Mouse (Mus musculus) stomach, embryonic 16.5 days (tissue): ENCODE results near the gene Usp49. TPM values are rescaled to one million over a fixed set of nuclear protein-coding genes. Genes with fewer than 3 reads are reported as not detected.

Experiments
- ATAC-seq: fragments of 200-750 bp; cut with Nextera tagmentation; 2 replicates; pipeline ENCODE4 v1.8.0; 2017; ENCODE audit warnings: moderate number of reproducible peaks, moderate TSS enrichment; ENCODE audit not compliant: insufficient read depth, low FRiP score
- H3K27ac ChIP-seq: fragments of 300-500 bp; sonication (generic); 2 replicates; pipeline ENCODE4 v1.5.1; 2014; ENCODE audit warnings: low read length
- H3K27me3 ChIP-seq: fragments of 300-500 bp; sonication (generic); 2 replicates; pipeline ENCODE4 v1.6.1; 2014; ENCODE audit warnings: low read length, control low read depth, mixed read lengths; ENCODE audit not compliant: control insufficient read depth, insufficient read depth
- H3K36me3 ChIP-seq: fragments of 300-500 bp; sonication (generic); 2 replicates; pipeline ENCODE4 v1.6.1; 2014; ENCODE audit warnings: low read length; ENCODE audit not compliant: control insufficient read depth, insufficient read depth
- H3K4me1 ChIP-seq: fragments of 300-500 bp; sonication (generic); 2 replicates; pipeline ENCODE4 v1.6.1; 2014; ENCODE audit warnings: low read length, control low read depth, mixed read lengths; ENCODE audit not compliant: control insufficient read depth, insufficient read depth
- H3K4me2 ChIP-seq: fragments of 300-500 bp; sonication (generic); 2 replicates; pipeline ENCODE4 v1.6.1; 2014; ENCODE audit warnings: low read depth, low read length, mixed read lengths
- H3K4me3 ChIP-seq: fragments of 300-500 bp; sonication (generic); replicated peaks from 2 replicates; pipeline ENCODE4 v1.5.1; 2014; ENCODE audit warnings: mild to moderate bottlenecking, low read length
- H3K9ac ChIP-seq: fragments of 300-500 bp; sonication (generic); 2 replicates; pipeline ENCODE4 v1.6.1; 2014; ENCODE audit warnings: low read length
- H3K9me3 ChIP-seq: fragments of 300-500 bp; sonication (generic); replicated peaks from 2 replicates; pipeline ENCODE4 v1.6.1; 2016; ENCODE audit warnings: low read length, control low read depth; ENCODE audit not compliant: control insufficient read depth
- WGBS: fragments of 180-500 bp; shearing (Covaris S2); extraction: QIAGEN DNeasy Blood & Tissue Kit; methylation state at CpG from one replicate; pipeline ENCODE4 v1.1.7; 2014; 5-methylcytosine and 5-hydroxymethylcytosine counted together
- polyA plus RNA-seq: library from polyadenylated mRNA; unstranded; fragments of >200 nt; fragmentation: Nextera tagmentation; extraction: Ambion mirVana; gene quantifications from 2 replicates; pipeline ENCODE4 v1.2.1, GENCODE M21; 2015

The Usp49 gene
- polyA plus RNA-seq, 1 experiment from 2014 or later, result 3.5 TPM

- peak; percentile 95 for ATAC-seq
- WGBS, result under 1% methylated on average over 61 of the region's 63 CpGs
- H3K27me3 ChIP-seq, result no peaks in the 10 kb centered on the region
- peaks cover 8% of the 10 kb centered on the region for H3K4me1 ChIP-seq
- H3K4me2 ChIP-seq, result peak overlapping the region; percentile 97
- peak overlapping the region; percentile 79 for H3K9ac ChIP-seq
- H3K27ac ChIP-seq, result peak overlapping the region; percentile 94
- H3K9me3 ChIP-seq, result no peaks in the 10 kb centered on the region
- H3K36me3 ChIP-seq, result peaks cover 4% of the 10 kb centered on the region; the same call in 1 of the 2 replicates
- H3K4me3 ChIP-seq, result peak overlapping the region; percentile 73
Measured at GRCm38 (mm10) chr17:47628851-47629676, 1.4 kb upstream of the Usp49 start.

GRCm38 (mm10) chr17:47629717-47630677 is 493 bp upstream of the Usp49 start:
- Histone ChIP-seq H3K27me3 (no peaks in the 10 kb centered on the region), H3K4me2 (peak overlapping the region; percentile 97), H3K4me3 (peak overlapping the region; percentile 73), H3K9me3 (no peaks in the 10 kb centered on the region), H3K9ac (peak overlapping the region; percentile 79), H3K4me1 (peaks cover 8% of the 10 kb centered on the region), H3K27ac (peak overlapping the region; percentile 94), H3K36me3 (no peaks in the 10 kb centered on the region)
- WGBS, result under 1% methylated on average over 61 of the region's 61 CpGs
- ATAC-seq, result peak; percentile 71; the same call in 1 of the 2 replicates

- peaks cover 8% of the 10 kb centered on the region for H3K4me1 ChIP-seq
- H3K4me3 ChIP-seq, result no peak overlapping the region
- no peak overlapping the region for H3K4me2 ChIP-seq
- no peak overlapping the region for H3K9ac ChIP-seq
- no peak overlapping the region for H3K27ac ChIP-seq
- H3K36me3 ChIP-seq, result no peaks in the 10 kb centered on the region
- no peaks in the 10 kb centered on the region for H3K9me3 ChIP-seq
- H3K27me3 ChIP-seq, result no peaks in the 10 kb centered on the region
- no peak for ATAC-seq
- 60% methylated on average over 4 of the region's 4 CpGs for WGBS
Measured at GRCm38 (mm10) chr17:47632181-47632840, 1.8 kb downstream of the Usp49 start.

- Histone ChIP-seq H3K4me1 (peaks cover 6% of the 10 kb centered on the region), H3K9me3 (no peaks in the 10 kb centered on the region), H3K4me2 (no peak overlapping the region), H3K27ac (peak overlapping the region; percentile 33; the same call in 1 of the 2 replicates), H3K36me3 (no peaks in the 10 kb centered on the region), H3K9ac (no peak overlapping the region), H3K27me3 (no peaks in the 10 kb centered on the region), H3K4me3 (no peak overlapping the region)
- peak; percentile 23; the same call in 1 of the 2 replicates for ATAC-seq
- WGBS, result 64% methylated on average over 7 of the region's 7 CpGs
Measured at GRCm38 (mm10) chr17:47633999-47634770, 3.7 kb downstream of the Usp49 start.

GRCm38 (mm10) chr17:47642992-47643391 is 12.5 kb downstream of the Usp49 start:
- Histone ChIP-seq H3K9me3 (no peaks in the 10 kb centered on the region), H3K9ac (no peak overlapping the region), H3K27ac (no peak overlapping the region), H3K4me3 (no peak overlapping the region), H3K27me3 (no peaks in the 10 kb centered on the region), H3K4me2 (no peak overlapping the region), H3K4me1 (no peaks in the 10 kb centered on the region), H3K36me3 (no peaks in the 10 kb centered on the region)
- 81% methylated on average over 2 of the region's 2 CpGs for WGBS
- ATAC-seq, result no peak

- H3K27me3 ChIP-seq, result no peaks in the 10 kb centered on the region
- H3K4me2 ChIP-seq, result no peak overlapping the region
- H3K27ac ChIP-seq, result no peak overlapping the region
- H3K4me1 ChIP-seq, result no peaks in the 10 kb centered on the region
- H3K4me3 ChIP-seq, result no peak overlapping the region
- no peaks in the 10 kb centered on the region for H3K36me3 ChIP-seq
- 89% methylated on average over 1 of the region's 1 CpGs for WGBS
- H3K9ac ChIP-seq, result no peak overlapping the region
- no peak for ATAC-seq
- H3K9me3 ChIP-seq, result no peaks in the 10 kb centered on the region
Measured at GRCm38 (mm10) chr17:47646683-47647082, 16.2 kb downstream of the Usp49 start.

GRCm38 (mm10) chr17:47648966-47649365 is 18.5 kb downstream of the Usp49 start:
- Histone ChIP-seq H3K36me3 (no peaks in the 10 kb centered on the region), H3K4me2 (no peak overlapping the region), H3K4me3 (no peak overlapping the region), H3K4me1 (no peaks in the 10 kb centered on the region), H3K27ac (no peak overlapping the region), H3K27me3 (no peaks in the 10 kb centered on the region), H3K9me3 (no peaks in the 10 kb centered on the region), H3K9ac (no peak overlapping the region)
- no peak for ATAC-seq
- WGBS, result 61% methylated on average over 4 of the region's 4 CpGs

- Histone ChIP-seq H3K9me3 (no peaks in the 10 kb centered on the region), H3K4me1 (no peaks in the 10 kb centered on the region), H3K4me2 (no peak overlapping the region), H3K27ac (no peak overlapping the region), H3K4me3 (no peak overlapping the region), H3K9ac (no peak overlapping the region), H3K27me3 (no peaks in the 10 kb centered on the region), H3K36me3 (no peaks in the 10 kb centered on the region)
- no peak for ATAC-seq
- WGBS, result 78% methylated on average over 2 of the region's 2 CpGs
Measured at GRCm38 (mm10) chr17:47651953-47652352, 21.5 kb downstream of the Usp49 start.
